Mouse (Mus musculus): ENCODE data around the gene Cep170b.

Gene Cep170b

DNA sequence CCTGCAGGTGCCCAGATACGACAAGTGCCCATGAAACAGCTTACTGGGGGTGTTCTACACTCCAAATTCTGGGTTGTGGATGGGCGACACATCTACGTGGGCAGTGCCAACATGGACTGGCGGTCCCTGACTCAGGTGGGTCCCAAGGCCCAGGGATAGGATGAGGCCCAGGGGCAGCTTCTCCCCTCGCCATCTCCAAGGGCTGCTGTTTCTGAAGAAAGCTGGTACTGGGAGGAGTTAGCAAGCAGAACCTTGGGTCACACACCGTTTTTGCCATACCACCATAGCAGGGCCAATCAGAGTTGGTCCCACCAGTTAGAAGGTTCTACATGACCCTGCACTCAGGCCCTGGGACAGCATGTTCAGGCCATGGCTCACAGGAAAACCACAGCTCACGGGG, 44.7 kb downstream of the Cep170b start:
- DNase-seq = no peak

GRCm38 (mm10) chr12:112766586-112766985, 46.3 kb downstream of the Cep170b start:
- DNase-seq = no peak

GRCm38 (mm10) chr12:112767036-112767890, 47.0 kb downstream of the Cep170b start:
- no peak for DNase-seq

DNA sequence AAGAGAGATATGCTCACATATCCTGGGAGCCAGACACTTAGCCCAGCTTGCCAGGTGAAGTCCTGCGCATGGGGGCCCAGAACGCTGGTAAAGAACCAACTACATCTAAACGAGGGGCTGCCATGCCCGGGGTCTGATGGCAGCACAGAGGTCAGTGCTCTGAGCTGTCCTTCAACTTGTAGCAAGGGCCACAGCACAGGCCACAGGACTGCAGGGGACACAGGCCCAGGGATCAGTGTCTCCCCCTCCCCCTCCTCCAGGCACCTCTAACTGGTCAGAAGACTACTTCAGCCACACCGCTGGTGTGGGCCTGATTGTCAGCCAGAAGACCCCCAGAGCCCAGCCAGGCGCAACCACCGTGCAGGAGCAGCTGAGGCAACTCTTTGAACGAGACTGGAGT, 47.9 kb downstream of the Cep170b start:
- DNase-seq = no peak

DNA sequence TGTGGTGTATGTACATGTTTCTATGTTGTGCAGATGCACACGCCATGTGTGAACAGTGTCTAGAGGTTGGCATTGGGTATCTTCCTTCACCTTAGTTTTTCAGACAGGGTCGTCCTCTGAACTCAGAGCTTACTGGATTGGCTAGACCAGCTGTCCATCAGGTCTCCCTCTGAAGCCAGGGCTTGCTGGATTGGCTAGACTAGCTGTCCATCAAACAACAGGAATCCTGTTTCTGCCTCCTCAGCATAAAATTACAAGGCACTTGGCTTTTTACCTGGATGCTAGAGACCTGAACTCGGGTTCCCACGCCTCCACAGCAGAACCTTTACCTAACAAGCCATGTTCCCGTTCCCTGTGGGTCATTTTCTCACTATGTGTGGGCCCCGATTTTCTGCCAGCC, 48.8 kb downstream of the Cep170b start:
- no peak for DNase-seq

DNA sequence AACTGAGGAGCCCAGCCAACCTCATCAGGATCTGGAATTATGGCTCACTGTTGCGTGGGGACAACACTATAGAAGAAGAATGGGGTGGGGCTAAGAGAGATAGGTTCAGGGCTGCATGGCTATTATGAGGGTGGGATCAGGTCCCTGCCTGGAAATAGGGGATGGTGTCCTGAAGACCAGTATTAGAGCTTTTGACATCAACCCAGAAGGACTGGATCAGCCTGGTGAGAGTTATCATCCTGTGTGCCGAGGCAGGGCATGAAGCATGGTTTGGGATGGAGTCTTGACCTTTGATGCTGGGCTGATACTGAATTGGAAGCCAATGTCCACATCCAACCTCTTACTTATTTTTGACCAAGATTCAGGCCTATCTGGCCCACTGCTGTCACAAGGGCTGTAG, 49.5 kb downstream of the Cep170b start:
- no peak for DNase-seq

GRCm38 (mm10) chr12:112770396-112770795, 50.1 kb downstream of the Cep170b start:
- DNase-seq = no peak

DNA sequence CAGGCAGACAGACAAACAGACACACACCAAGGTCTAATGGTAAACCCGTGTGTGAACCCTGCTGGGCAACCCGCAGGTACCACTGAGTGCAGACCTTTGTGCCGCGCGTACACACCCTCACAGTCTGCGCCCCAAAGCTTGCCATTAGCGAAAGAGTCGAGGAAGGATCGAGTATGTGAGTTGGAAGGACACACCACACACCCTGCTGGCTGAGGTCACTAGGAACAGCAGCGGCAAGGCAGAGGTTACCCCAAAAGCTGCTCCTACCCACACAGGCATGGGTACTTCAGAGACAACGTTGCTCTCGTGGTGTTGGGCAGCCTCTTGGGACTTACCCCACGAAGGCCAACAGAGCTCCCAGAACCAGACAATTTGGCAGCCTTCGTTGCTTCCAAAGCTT, 52.1 kb downstream of the Cep170b start:
- no peak for DNase-seq

DNA sequence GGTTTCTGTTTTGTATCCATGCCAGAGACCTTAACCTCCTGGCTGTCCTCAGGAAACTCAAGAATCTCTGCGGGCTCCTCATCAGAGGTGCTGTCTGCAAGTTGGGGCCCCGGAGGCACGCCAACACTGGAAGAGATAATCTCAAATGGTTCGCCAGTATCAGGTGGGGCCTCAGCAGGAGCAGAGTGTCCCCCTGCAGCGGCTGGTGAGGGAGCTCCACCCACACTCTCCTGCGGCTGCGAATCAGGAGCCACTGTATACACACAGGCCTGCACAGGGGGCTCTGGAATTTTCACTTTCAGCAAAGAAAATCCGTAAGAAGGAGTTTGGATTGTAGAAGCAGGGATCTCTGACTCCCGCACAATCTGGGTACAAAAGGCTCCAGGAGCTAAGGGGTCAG, 53.1 kb downstream of the Cep170b start:
- DNase-seq = no peak

GRCm38 (mm10) chr12:112774026-112774425, 53.8 kb downstream of the Cep170b start:
- no peak for DNase-seq

DNA sequence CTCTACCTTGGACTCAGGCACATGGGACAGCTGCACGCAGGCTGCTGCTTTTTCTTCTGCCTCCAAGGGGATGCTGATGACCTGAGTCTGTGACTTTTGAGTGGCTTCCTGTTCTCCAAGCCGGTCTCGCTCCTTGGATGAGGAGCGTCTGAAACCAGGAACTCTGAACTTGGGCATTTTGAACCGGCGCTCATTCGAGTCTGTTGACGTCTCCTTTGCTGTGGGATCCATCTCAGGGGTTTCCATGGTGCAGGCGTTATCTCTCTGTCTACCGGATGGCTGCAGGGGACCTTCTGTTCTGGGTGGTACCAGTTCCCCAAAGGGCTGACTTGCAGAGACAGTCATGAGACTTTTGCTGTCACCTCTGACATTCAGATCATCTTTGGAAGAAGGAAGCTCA, 54.2 kb downstream of the Cep170b start:
- no peak for DNase-seq

DNA sequence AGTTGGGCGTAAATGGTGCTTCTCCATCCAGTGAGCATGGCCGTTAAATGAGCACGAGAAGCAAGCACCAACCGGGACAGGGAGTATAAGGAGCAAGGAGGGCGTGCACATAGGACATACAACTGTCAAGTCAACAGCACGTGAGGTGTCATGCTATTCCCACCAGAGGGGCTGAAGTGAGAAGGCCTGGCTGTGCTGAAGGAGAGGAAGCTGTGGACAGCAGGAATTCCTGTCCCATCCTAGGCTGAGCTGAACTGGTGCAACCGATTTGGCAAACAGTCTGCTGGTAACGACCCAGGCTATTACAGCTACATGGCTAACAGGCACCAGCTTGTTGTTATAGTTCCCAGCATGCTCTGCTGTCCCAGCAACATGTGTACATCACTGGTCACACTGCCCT, 70.8 kb downstream of the Cep170b start:
- no peak for DNase-seq

DNA sequence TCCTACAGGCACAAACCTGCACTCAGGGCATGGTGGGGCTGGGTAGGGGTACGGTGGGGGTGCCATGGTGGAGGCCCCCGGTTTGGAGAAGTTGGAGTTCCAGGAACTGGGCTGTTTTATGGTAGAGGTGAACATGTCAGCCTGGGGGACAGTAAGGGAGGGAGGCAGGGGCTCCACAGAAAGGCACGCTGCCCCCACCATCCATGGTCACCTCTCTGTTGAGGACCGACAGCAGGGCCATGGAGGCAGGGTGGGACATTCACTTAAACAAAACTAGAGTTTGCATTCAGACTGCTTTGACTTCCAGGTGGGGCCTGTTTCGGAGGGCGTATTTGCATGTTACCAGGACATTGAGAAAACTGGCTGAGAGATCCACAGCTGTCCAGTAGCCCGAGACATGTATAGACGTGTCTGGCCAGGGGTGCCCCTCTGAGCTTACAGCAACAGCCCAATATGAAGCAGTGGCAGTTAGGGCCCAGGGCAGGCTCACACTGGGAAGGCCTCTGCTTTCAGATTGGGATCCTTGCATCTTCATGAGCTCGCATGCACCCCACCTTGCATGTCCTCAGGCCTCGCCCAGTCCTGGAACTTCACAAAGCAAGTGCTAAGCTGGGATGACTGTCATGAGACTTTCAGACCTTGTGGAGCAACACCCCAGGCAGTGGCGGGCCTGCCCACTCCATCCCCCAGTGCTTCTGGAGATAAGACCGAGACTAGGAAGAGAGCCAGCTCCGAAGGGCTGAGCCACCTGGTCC, 73.5 kb downstream of the Cep170b start:
- no peak for DNase-seq

GRCm38 (mm10) chr12:112794356-112794816, 74.1 kb downstream of the Cep170b start:
- no peak for DNase-seq

DNA sequence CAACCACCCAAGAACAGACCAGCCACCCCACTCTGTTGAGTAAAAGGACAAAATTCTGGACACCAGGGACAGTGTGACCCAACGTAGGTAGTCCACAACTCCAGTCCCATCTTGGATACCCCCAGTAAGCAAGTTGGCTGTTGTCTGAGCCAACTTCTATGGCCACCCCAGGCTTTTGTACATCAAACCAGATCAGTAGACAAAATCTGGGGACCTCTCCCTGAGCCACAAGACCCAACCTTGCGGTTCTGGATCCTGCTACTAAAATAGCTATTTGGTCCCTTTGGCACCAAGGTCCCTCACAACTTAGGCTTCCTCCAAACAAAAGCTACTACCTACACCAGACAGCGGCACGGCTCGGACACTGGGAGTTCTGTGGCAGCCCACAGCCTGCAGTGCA, 74.7 kb downstream of the Cep170b start:
- no peak for DNase-seq

DNA sequence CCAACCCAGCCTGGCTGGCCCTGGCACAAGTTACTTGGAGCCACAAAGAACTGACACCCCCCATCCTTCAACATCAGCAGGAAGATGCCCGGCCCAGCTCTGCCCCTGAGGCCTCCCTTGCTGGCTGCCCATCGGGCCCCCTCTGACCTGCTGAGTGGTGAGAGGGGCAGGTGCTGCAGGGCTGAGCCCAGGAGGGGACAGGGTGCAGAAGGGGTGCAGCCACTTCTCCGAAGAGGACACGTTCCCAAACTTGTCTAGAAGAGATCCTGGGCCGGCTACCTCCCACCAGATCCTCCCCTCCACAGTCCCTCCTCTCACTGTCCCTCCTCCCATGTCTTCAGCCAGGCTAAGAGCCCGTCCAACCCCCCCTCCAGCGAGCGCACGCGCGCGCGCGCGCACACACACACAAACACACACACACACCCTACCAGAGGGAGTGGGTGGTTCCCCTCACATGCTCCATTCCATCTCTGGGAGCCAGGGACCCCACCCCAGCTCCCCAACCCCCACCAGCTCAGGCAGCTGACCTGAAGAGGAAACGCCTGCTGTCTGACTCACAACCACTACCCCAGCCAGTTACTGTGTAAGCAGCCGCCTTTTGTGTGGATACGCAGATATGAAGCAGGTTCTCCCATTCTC, 75.3 kb downstream of the Cep170b start:
- DNase-seq = no peak

All from cerebellum, adult 11 months (tissue).